Mouse (Mus musculus): Measurements from ENCODE around the gene Scrn3. TPM values are rescaled to one million over a fixed set of nuclear protein-coding genes. Genes with fewer than 3 reads are reported as not detected.

Scrn3 gene
- polyA plus RNA-seq, 1 experiment from 2014 or later: 13.4 TPM

DNA sequence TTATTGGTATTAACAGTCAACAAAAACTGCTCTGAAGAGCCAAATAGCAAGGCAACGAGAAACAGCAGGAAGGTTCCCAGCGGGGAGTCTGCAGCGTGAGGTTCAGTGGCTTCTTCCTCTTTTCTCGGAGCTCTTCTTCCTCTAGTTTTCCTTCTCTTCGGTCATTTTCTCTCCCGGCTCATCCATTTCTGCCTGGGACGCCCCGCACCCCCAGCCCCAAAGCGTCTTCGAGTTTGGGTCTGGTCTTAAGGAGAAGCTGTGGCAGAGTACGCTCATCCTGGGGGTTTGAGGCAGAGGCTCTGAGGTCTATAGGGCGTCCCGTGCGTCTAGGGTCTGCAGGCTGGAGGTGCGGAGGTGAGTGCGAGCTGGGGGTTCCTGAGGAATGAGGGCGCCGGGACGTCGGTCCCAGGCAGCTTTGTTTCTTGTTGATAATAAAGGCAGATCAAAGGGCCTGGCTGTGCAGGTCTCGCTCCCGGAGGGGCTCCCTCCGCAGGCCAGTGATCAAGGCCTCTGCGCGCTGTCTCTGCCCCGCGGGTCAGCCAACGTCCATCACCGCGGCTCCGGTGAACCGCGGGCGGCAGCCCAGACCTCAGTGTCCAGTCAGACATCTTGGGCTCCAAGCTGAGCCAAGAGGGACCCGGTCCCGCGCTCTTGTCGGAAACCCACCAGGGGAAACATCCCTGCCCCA, 35.2 kb upstream of the Scrn3 start:
- Histone ChIP-seq H3K36me3 (no peaks in the 10 kb centered on the region), H3K4me2 (peak overlapping the region; percentile 28), H3K4me1 (replicated peaks) (peaks cover 60% of the 10 kb centered on the region), H3K4me3 (peak overlapping the region; percentile 4), H3K9me3 (replicated peaks) (no peaks in the 10 kb centered on the region), H3K27me3 (peaks cover 85% of the 10 kb centered on the region), H3K27ac (no peak overlapping the region), H3K9ac (no peak overlapping the region)
- ATAC-seq (replicated peaks; ENCODE audit: insufficient number of reproducible peaks, insufficient read depth, low FRiP score, low read depth): no peak
- WGBS: 4% methylated on average over 38 of the region's 38 CpGs

DNA sequence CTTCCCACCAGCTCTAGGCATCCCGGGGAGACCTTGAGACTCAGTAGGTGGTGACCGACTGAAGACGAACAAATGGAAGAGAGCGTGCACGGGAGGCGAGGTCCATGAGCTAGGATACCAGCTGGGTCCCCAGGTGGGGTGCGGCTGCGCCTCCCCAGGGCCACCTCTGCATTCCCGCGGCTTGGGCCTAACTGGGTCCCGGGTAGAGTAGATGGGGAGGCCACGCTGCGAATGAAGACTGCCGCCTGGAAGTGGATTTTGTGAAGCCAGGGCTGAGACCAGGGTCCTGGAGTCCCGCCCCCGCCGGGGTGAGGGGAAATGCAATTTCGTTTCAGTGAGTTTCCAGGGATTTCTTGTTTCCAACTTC, 34.7 kb upstream of the Scrn3 start:
- H3K27ac ChIP-seq: no peak overlapping the region
- peak overlapping the region; percentile 28; the same call in 1 of the 2 replicates for H3K4me2 ChIP-seq
- H3K27me3 ChIP-seq: peaks cover 84% of the 10 kb centered on the region
- no peaks in the 10 kb centered on the region for H3K9me3 ChIP-seq (replicated peaks)
- WGBS: 8% methylated on average over 18 of the region's 18 CpGs
- H3K9ac ChIP-seq: no peak overlapping the region
- H3K4me1 ChIP-seq (replicated peaks): peaks cover 56% of the 10 kb centered on the region
- H3K4me3 ChIP-seq: peak overlapping the region; percentile 4; the same call in 1 of the 2 replicates
- no peak for ATAC-seq (replicated peaks; ENCODE audit: insufficient number of reproducible peaks, insufficient read depth, low FRiP score, low read depth)
- no peaks in the 10 kb centered on the region for H3K36me3 ChIP-seq

DNA sequence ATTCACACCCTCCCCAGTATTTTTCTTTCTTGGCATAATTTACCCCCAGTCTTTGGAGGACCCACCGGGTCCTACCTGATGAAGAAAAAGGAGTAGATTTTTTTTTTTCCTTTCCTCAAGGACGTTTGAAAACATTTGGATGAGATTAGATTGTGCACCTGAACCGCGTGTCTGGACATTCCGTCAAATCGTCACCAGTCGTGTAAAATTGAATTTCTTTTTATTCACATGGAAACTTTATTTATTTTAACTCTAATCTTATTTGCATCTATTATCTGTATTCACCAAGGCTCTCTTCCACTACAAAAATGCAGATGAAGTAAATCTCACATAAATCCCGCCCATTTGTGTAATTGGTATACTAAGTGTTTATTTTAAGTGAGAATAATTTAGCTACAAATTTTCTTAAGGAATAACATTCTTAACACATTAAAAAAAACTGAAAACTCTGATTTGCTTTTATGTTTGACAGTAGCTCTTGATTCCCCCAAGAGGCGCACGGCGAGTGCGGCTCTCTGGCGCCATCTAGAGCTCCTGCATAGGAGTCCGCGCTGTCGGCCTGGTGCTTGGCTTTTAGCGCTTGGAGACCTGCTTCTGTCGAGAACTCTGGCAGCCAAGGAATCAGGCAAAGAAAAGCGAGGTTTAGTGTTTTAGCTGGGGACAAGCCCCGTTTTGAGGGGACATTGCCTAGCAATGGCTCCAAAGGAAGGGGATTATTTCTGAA, 34.1 kb upstream of the Scrn3 start:
- 5% methylated on average over 20 of the region's 20 CpGs for WGBS
- Histone ChIP-seq H3K4me3 (peak overlapping the region; percentile 34), H3K36me3 (no peaks in the 10 kb centered on the region), H3K4me1 (replicated peaks) (peaks cover 50% of the 10 kb centered on the region), H3K27ac (no peak overlapping the region), H3K9ac (no peak overlapping the region), H3K4me2 (peak overlapping the region; percentile 54), H3K27me3 (peaks cover 78% of the 10 kb centered on the region), H3K9me3 (replicated peaks) (no peaks in the 10 kb centered on the region)
- ATAC-seq (replicated peaks; ENCODE audit: insufficient number of reproducible peaks, insufficient read depth, low FRiP score, low read depth): no peak

DNA sequence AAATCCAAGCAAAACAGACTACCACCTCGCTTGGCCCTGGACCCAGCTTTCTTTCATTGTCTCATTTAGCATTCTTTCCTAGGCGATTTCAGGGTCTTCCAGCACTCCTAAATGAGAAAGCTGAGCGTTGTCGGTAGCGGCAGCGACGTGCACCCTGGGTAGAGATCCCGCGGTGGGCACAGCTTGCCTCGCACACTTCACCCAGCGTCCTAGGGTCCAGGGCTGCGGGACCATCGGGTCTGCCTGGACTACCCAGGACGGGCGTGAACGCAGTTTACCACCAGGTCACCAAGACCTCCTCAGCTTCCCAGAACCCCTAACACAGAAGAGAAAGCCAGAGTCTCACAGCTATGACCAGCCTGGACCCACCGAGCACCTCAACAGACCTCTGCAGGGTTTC, 33.5 kb upstream of the Scrn3 start:
- Histone ChIP-seq H3K9me3 (replicated peaks) (no peaks in the 10 kb centered on the region), H3K9ac (no peak overlapping the region), H3K4me1 (replicated peaks) (peaks cover 44% of the 10 kb centered on the region), H3K27ac (no peak overlapping the region), H3K4me3 (peak overlapping the region; percentile 34), H3K4me2 (peak overlapping the region; percentile 54), H3K36me3 (no peaks in the 10 kb centered on the region), H3K27me3 (peaks cover 73% of the 10 kb centered on the region)
- no peak for ATAC-seq (replicated peaks; ENCODE audit: insufficient number of reproducible peaks, insufficient read depth, low FRiP score, low read depth)
- 2% methylated on average over 17 of the region's 17 CpGs for WGBS

DNA sequence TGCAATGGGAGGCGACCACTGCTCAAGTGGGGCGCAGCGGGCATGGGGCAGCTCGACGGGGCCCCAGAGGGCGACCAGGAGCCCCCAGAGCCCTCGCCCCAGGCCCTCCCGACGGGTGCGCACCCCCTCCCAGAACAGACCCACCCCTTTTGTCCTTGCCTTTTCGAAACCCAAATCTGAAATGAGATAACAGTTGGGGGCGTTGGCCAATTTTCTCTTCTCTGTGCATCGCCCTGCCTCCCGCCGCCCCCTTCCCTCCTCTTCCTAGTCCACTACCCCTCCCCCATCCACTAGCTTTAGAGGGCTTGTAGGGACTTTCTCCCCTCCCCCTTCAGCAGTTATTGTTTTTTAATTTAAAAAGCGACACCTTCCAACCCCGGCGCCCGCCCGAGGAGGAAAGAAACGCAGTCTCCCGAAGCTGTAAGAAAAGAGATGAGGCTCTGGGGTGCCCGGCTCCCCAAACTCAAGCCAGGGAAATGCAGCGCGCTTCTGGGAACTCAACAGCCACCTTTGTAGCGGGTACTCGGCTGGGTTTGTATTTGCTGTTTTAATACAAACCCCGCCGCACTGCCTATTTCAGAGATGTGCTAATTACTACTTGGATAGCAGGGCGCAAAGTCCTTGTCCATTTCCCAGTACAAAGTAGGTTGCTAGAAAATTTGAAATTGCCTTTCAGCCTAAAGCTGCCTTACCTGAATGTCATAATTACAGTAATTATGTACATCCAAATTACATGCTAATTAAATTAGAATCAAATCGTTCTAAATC, 32.9 kb upstream of the Scrn3 start:
- Histone ChIP-seq H3K4me1 (replicated peaks) (peaks cover 38% of the 10 kb centered on the region), H3K27ac (no peak overlapping the region), H3K9ac (no peak overlapping the region), H3K9me3 (replicated peaks) (no peaks in the 10 kb centered on the region), H3K4me2 (peak overlapping the region; percentile 54), H3K27me3 (peaks cover 67% of the 10 kb centered on the region), H3K4me3 (peak overlapping the region; percentile 34), H3K36me3 (no peaks in the 10 kb centered on the region)
- ATAC-seq (replicated peaks; ENCODE audit: insufficient number of reproducible peaks, insufficient read depth, low FRiP score, low read depth): no peak
- 2% methylated on average over 31 of the region's 31 CpGs for WGBS

DNA sequence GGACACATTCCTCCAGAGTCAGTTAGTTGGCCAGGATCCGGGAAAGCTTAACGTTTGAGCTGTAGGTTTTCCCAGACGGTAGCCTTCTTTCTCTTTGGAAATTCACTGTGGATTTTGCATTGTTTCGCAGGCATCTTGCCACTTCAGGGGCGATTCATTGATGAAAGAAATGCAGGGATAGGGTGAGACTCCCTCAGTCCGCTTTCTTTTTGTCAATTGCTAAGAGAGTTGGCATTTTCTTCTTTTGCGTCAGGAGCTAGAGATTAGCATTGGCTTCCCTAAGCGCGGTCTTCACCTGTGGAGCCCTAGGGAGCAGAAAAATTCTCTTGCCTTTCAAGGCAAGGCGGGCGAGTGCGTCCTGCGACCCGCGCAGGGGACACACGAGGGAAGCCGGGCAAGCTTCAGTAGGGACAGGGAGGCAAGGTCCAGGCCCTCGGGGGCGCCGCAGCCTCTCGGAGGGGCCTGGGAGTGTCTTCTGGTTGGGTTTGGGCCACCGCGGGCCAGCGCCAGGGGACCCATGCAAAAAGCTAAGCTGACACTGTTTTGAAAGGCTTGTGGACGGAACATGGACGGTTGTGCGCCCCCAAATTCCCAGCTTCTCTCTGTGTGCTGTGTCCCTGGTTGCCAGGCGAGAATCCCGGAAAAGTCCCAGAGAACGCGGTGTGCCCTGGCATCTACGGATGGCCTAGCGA, 31.9 kb upstream of the Scrn3 start:
- peaks cover 35% of the 10 kb centered on the region for H3K4me1 ChIP-seq (replicated peaks)
- peak overlapping the region; percentile 28 for H3K4me3 ChIP-seq
- H3K4me2 ChIP-seq: peak overlapping the region; percentile 47
- no peak for ATAC-seq (replicated peaks; ENCODE audit: insufficient number of reproducible peaks, insufficient read depth, low FRiP score, low read depth)
- H3K36me3 ChIP-seq: no peaks in the 10 kb centered on the region
- WGBS: 5% methylated on average over 33 of the region's 33 CpGs
- H3K27ac ChIP-seq: no peak overlapping the region
- H3K9ac ChIP-seq: no peak overlapping the region
- H3K27me3 ChIP-seq: peaks cover 62% of the 10 kb centered on the region
- H3K9me3 ChIP-seq (replicated peaks): no peaks in the 10 kb centered on the region

DNA sequence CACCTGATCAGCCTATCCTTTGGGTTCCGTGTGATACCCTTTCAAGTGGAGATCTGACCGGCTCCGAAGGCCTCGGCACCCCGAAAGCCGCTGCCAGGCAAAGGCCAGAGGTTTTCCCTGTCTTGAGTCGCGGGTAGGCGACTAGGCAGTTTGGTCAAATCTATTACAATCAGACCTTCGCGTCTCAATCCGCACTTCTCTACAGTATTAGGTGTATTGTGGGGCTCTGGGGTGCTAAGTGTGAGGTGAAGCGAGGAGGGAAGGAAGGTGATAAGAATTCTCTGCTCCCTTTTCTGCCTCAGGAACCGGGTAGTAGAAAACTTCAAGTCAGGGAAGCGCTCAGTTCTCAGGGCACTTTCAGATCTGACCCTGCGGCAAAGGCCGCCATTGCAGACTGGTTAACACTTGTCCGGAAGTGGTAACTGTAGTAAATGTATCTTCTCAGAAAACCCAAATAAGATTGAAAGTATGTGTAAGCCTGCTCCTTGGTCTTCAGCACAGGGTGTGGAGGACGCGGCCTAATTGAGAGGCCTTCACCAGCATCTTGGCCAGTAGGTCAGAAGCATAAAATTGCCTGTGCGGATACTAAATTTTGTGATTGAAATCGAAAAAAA, 31.2 kb upstream of the Scrn3 start:
- no peak for ATAC-seq (replicated peaks; ENCODE audit: insufficient number of reproducible peaks, insufficient read depth, low FRiP score, low read depth)
- H3K27me3 ChIP-seq: peaks cover 56% of the 10 kb centered on the region
- WGBS: 21% methylated on average over 22 of the region's 22 CpGs

DNA sequence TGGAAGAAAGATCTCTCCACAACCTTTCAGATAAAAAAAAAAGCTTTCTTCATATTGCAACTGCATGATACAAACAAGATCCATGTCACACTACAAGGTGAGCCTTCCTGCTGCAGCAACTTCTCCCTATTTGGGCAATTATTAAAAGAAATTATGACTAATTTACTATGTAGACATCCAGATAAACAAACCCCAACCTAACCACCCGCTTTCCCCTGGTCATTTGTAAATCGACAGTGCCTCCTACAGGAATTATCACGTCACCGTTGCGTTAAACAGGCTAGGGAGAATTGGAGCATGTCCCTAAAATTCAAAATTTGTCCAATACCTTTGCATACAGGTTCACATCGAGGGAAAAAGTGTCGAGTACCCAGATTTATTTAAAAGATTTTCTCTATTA, 30.7 kb upstream of the Scrn3 start:
- Histone ChIP-seq H3K4me2 (no peak overlapping the region), H3K9ac (no peak overlapping the region), H3K27me3 (peaks cover 52% of the 10 kb centered on the region), H3K4me3 (no peak overlapping the region), H3K4me1 (replicated peaks) (peaks cover 35% of the 10 kb centered on the region), H3K9me3 (replicated peaks) (no peaks in the 10 kb centered on the region), H3K27ac (no peak overlapping the region), H3K36me3 (peaks cover 3% of the 10 kb centered on the region; the same call in 1 of the 2 replicates)
- WGBS: 24% methylated on average over 7 of the region's 7 CpGs
- ATAC-seq (replicated peaks; ENCODE audit: insufficient number of reproducible peaks, insufficient read depth, low FRiP score, low read depth): no peak

More for the DNA sequence above, 31.2 kb upstream of the Scrn3 start:
- Histone ChIP-seq H3K4me3 (peak overlapping the region; percentile 28), H3K27ac (no peak overlapping the region), H3K4me1 (replicated peaks) (peaks cover 35% of the 10 kb centered on the region), H3K9ac (no peak overlapping the region), H3K4me2 (peak overlapping the region; percentile 47), H3K9me3 (replicated peaks) (no peaks in the 10 kb centered on the region), H3K36me3 (no peaks in the 10 kb centered on the region)

DNA sequence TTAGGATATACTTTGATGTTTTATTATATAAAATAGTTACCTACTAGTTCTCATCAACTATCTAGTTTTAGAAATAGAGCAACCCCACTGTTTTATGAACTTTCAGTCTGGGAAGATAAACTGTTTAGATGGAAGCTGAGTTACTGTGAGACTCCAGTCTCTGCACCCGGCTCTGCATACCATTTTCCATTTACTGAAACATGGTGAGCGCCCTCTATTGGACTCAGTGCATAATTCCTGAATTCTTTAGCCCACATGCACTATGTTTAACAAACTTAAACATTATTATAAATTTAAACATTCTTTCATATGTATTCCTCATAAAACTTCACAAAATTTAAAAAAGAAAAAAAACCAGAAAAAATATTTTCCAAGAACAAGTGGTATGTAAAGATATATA, 26.8 kb upstream of the Scrn3 start:
- no peak overlapping the region for H3K4me3 ChIP-seq
- no peak for ATAC-seq (replicated peaks; ENCODE audit: insufficient number of reproducible peaks, insufficient read depth, low FRiP score, low read depth)
- H3K9me3 ChIP-seq (replicated peaks): no peaks in the 10 kb centered on the region
- no peak overlapping the region for H3K4me2 ChIP-seq
- peaks cover 8% of the 10 kb centered on the region for H3K4me1 ChIP-seq (replicated peaks)
- peaks cover 19% of the 10 kb centered on the region for H3K27me3 ChIP-seq
- peaks cover 9% of the 10 kb centered on the region for H3K36me3 ChIP-seq
- 7% methylated on average over 2 of the region's 2 CpGs for WGBS
- H3K27ac ChIP-seq: no peak overlapping the region
- H3K9ac ChIP-seq: no peak overlapping the region

DNA sequence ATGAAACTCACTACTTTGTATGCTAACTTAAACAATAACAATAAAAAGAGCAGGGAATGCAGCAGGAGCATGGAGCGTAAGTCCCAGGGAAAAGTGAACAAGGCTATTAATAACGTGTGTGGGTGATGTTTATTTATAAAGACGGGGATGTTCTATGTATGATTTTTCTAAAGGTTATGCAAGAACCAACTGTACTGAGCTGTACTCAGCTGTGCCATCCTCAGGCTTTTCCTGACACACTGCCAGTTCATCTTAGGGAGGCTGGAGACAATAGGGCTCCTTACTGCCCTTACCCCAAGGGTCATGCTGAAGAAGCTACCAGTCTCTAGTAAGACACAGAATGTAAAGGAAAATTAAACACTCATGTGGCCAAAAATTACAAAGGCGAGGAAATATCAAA, 21.3 kb upstream of the Scrn3 start:
- peaks cover 25% of the 10 kb centered on the region for H3K36me3 ChIP-seq
- no peak overlapping the region for H3K9ac ChIP-seq
- no peak overlapping the region for H3K4me2 ChIP-seq
- H3K4me3 ChIP-seq: no peak overlapping the region
- no peaks in the 10 kb centered on the region for H3K27me3 ChIP-seq
- no peak overlapping the region for H3K27ac ChIP-seq
- no peaks in the 10 kb centered on the region; the same call in 1 of the 2 replicates for H3K4me1 ChIP-seq (replicated peaks)
- 76% methylated on average over 4 of the region's 4 CpGs for WGBS
- H3K9me3 ChIP-seq (replicated peaks): no peaks in the 10 kb centered on the region
- ATAC-seq (replicated peaks; ENCODE audit: insufficient number of reproducible peaks, insufficient read depth, low FRiP score, low read depth): no peak
